Mouse (Mus musculus) cortical plate, adult 2 months (tissue): ENCODE results near the gene Cyp4f37.

Source experiments
- CTCF ChIP-seq: fragments of 200-500 bp; IDR thresholded peaks from 2 replicates; pipeline ENCODE4 v1.5.1; 2011; ENCODE audit warnings: mild to moderate bottlenecking, control low read depth, low read length; ENCODE audit not compliant: insufficient read depth; ENCODE audit errors: extremely low read depth
- POLR2A ChIP-seq: fragments of 200-500 bp; IDR thresholded peaks from 2 replicates; pipeline ENCODE4 v1.6.1; 2011; ENCODE audit warnings: mild to moderate bottlenecking, low read length, control low read depth; ENCODE audit not compliant: insufficient read depth; ENCODE audit errors: extremely low read depth

GRCm38 (mm10) chr17:32657041-32657440 is 35.9 kb downstream of the Cyp4f37 start:
- TF ChIP-seq CTCF (no peak), POLR2A (no peak)
